Mouse (Mus musculus) urinary bladder, adult 18-20 months (tissue): ENCODE data around the gene Egf.

ENCODE experiments used
- DNase-seq, 2 experiments: peaks; one replicate each; pipeline ENCODE4 v3.0.0; 2022; ENCODE audit warnings: low spot score in 2 of 2, mixed read lengths in 2 of 2

The Egf gene

GRCm38 (mm10) chr3:129714542-129715145 is 40.5 kb downstream of the Egf start:
- DNase-seq, result no peak

GRCm38 (mm10) chr3:129708157-129708556 is 47.0 kb downstream of the Egf start:
- no peak for DNase-seq

- DNase-seq, result no peak
Observed at GRCm38 (mm10) chr3:129698882-129699281, 56.2 kb downstream of the Egf start.

- DNase-seq, result no peak
Observed at GRCm38 (mm10) chr3:129698365-129698764, 56.8 kb downstream of the Egf start.

- no peak for DNase-seq
Observed at GRCm38 (mm10) chr3:129697691-129698090, 57.4 kb downstream of the Egf start.

- no peak for DNase-seq
Observed at GRCm38 (mm10) chr3:129695943-129696342, 59.2 kb downstream of the Egf start.

GRCm38 (mm10) chr3:129693581-129693980 is 61.5 kb downstream of the Egf start:
- no peak for DNase-seq

- DNase-seq, result no peak
Observed at GRCm38 (mm10) chr3:129692816-129693215, 62.3 kb downstream of the Egf start.

GRCm38 (mm10) chr3:129687429-129687828 is 67.7 kb downstream of the Egf start:
- DNase-seq, result no peak

- DNase-seq, result peak in 1 of 2 experiments; percentile 18
Observed at GRCm38 (mm10) chr3:129686698-129687333, 68.3 kb downstream of the Egf start.

- DNase-seq, result no peak
Observed at GRCm38 (mm10) chr3:129686196-129686595, 68.9 kb downstream of the Egf start.

GRCm38 (mm10) chr3:129683060-129683679 is 71.9 kb downstream of the Egf start:
- no peak for DNase-seq

GRCm38 (mm10) chr3:129682389-129682788 is 72.7 kb downstream of the Egf start:
- DNase-seq, result no peak

GRCm38 (mm10) chr3:129681841-129682240 is 73.3 kb downstream of the Egf start:
- peak in 1 of 2 experiments; percentile 6 for DNase-seq

GRCm38 (mm10) chr3:129680258-129680657 is 74.9 kb downstream of the Egf start:
- no peak for DNase-seq

GRCm38 (mm10) chr3:129675923-129676322 is 79.2 kb downstream of the Egf start:
- no peak for DNase-seq

GRCm38 (mm10) chr3:129663906-129664305 is 91.2 kb downstream of the Egf start:
- DNase-seq, result no peak

GRCm38 (mm10) chr3:129658776-129659175 is 96.3 kb downstream of the Egf start:
- no peak for DNase-seq

- no peak for DNase-seq
Observed at GRCm38 (mm10) chr3:129657775-129658174, 97.3 kb downstream of the Egf start.

- no peak for DNase-seq
Observed at GRCm38 (mm10) chr3:129657222-129657621, 97.9 kb downstream of the Egf start.

- DNase-seq, result no peak
Observed at GRCm38 (mm10) chr3:129656540-129656939, 98.6 kb downstream of the Egf start.

GRCm38 (mm10) chr3:129652476-129652875 is 102.6 kb downstream of the Egf start:
- no peak for DNase-seq

GRCm38 (mm10) chr3:129651765-129652164 is 103.4 kb downstream of the Egf start:
- DNase-seq, result no peak
